Mouse (Mus musculus): ENCODE measurements around the gene Nedd9.

GRCm38 (mm10) chr13:41336260-41336659, 150.9 kb downstream of the Nedd9 start:
- TF ChIP-seq CTCF (IDR thresholded peaks at IDR 0.05; ENCODE audit: low read depth, low read length) = no peak
- no peak for TF ChIP-seq POLR2A (IDR thresholded peaks at IDR 0.05; ENCODE audit: extremely low read depth, insufficient read depth, low read length)
